Mouse (Mus musculus) lung, adult 2 months (tissue): Measurements from ENCODE around the gene Col6a6.

ENCODE experiments used
- CTCF ChIP-seq: fragments of 200-500 bp; IDR thresholded peaks from 2 replicates; pipeline ENCODE4 v1.5.1; 2011; ENCODE audit warnings: mild to moderate bottlenecking, low read length, control low read depth; ENCODE audit not compliant: insufficient read depth
- POLR2A ChIP-seq: fragments of 200-500 bp; IDR thresholded peaks from 2 replicates; pipeline ENCODE4 v1.6.1; 2011; ENCODE audit warnings: low read depth, mild to moderate bottlenecking, control low read depth, low read length, borderline replicate concordance; ENCODE audit errors: extremely low read depth

- TF ChIP-seq CTCF (no peak), POLR2A (no peak)
These were observed 39.8 kb downstream of the Col6a6 start for GRCm38 (mm10) chr9:105788203-105788602.
